ENCODE assay signal across 22 mouse cellular contexts in the genomic region with DNA sequence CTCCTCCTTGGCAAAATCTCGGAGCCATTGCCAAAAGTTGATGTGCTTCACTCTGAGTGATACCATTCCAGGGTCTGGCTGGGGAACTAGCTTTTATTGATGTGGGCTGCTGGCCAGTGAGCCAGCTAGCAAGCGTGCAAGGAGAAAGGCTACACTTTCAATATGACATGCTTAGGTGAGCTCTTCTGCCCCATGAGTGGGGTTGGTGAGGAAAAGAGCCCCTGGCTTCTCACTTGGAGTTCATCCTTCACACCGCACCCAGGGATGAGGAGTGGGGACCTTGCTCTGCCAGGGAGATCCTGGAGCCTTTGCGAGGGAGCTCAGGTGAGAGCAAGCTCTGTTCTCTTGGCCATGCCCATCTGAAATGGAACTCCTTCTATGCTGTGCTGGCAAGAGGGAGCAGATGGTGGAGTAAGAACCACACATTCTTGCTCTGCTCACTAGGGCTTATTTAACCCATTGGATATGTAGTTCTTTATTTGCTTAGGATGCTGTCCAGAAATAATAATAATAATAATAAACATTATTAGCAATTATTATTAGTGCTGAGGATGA.
"Had no signal": no experiment of that assay in that cellular context is flagged by ENCODE, and none has a peak within 500 bp of the region (broad histone marks: within the 10 kb centered on the region; RNA-seq: fewer than 3 reads in every experiment).

No protein-coding gene starts in this region.

- ATAC-seq: liver, postnatal 0 days; lung, postnatal 0 days had no signal

- H3K27ac ChIP-seq: limb, embryonic 10.5 days; limb, embryonic 13.5 days; liver, embryonic 14.5 days; midbrain, embryonic 10.5 days; neural tube, embryonic 12.5 days; neural tube, embryonic 15.5 days; stomach, postnatal 0 days had no signal

- H3K9me3 ChIP-seq: limb, embryonic 10.5 days; limb, embryonic 13.5 days; megakaryocyte, embryonic 14.5 days; midbrain, embryonic 10.5 days; neural tube, embryonic 12.5 days; neural tube, embryonic 15.5 days had no signal

- H3K4me1 ChIP-seq: limb, embryonic 10.5 days; megakaryocyte, embryonic 14.5 days; neural tube, embryonic 12.5 days had no signal

- H3K4me3 ChIP-seq: limb, embryonic 10.5 days; limb, embryonic 13.5 days; megakaryocyte, embryonic 14.5 days; midbrain, embryonic 10.5 days; neural tube, embryonic 12.5 days; neural tube, embryonic 15.5 days had no signal

- DNase-seq: kidney, postnatal 14 days; kidney, postnatal 4 days; liver, postnatal 0 days; lung, embryonic 14.5 days; lung, postnatal 36 days; midbrain, embryonic 14.5 days; right cerebral cortex, adult 18-20 months; right cerebral cortex, postnatal 14 days; right cerebral cortex, postnatal 4 days; thymus, adult 2 months; thymus, postnatal 14 days; thymus, postnatal 4 days had no signal

- H3K27me3 ChIP-seq: limb, embryonic 13.5 days; neural tube, embryonic 12.5 days; neural tube, embryonic 15.5 days had no signal

- H3K9ac ChIP-seq: limb, embryonic 13.5 days; liver, embryonic 14.5 days; liver, postnatal 0 days; lung, embryonic 14.5 days; neural tube, embryonic 12.5 days; neural tube, embryonic 15.5 days had no signal

- H3K36me3 ChIP-seq: limb, embryonic 10.5 days; limb, embryonic 13.5 days; midbrain, embryonic 10.5 days; neural tube, embryonic 12.5 days; neural tube, embryonic 15.5 days had no signal

- H3K4me2 ChIP-seq: limb, embryonic 13.5 days; liver, embryonic 11.5 days; lung, embryonic 14.5 days; neural tube, embryonic 12.5 days; neural tube, embryonic 15.5 days had no signal
